ENCODE assay signal across 8 mouse cellular contexts in genomic region chr4:132922061-132922530, GRCm38 (mm10). TPM values are rescaled to one million over a fixed set of nuclear protein-coding genes. Genes with fewer than 3 reads are reported as not detected.
DNase-seq lines count a peak whose midpoint lies in the region; ATAC-seq and TF ChIP-seq lines count a peak whose summit lies in the region.

No protein-coding gene starts in this region.

- peak overlapping the region; percentile 87 for H3K4me3 ChIP-seq in kidney, adult 2 months (ENCODE audit: insufficient read depth, low read depth, low read length)
- peak overlapping the region; percentile 93 to 94 for H3K4me3 ChIP-seq in ES-E14 (ENCODE audit: insufficient read depth in 1 of 2, low read depth in 1 of 2, low read length in 2 of 2, poor library complexity in 1 of 2, severe bottlenecking in 1 of 2)
- H3K4me3 ChIP-seq in embryonic facial prominence, embryonic 13.5 days: peak overlapping the region; percentile 96
- peak overlapping the region; percentile 97 for H3K4me3 ChIP-seq in hindbrain, embryonic 12.5 days
- H3K4me3 ChIP-seq in lung, embryonic 15.5 days: peak overlapping the region; percentile 93
- H3K4me3 ChIP-seq in small intestine, adult 2 months (ENCODE audit: low read depth, low read length): peak overlapping the region; percentile 93

- 0% methylated on average over 37 of the region's 50 CpGs for WGBS in kidney, adult 2 months
- 0% methylated on average over 50 of the region's 50 CpGs for WGBS in embryonic facial prominence, embryonic 13.5 days
- WGBS in hindbrain, embryonic 12.5 days: under 1% methylated on average over 45 of the region's 50 CpGs
- WGBS in lung, embryonic 15.5 days: 1% methylated on average over 49 of the region's 50 CpGs
- under 1% methylated on average over 50 of the region's 50 CpGs for WGBS in small intestine, adult 2 months

- peaks cover 8% of the 10 kb centered on the region; the same call in 1 of the 2 replicates for H3K4me1 ChIP-seq in kidney, adult 2 months (ENCODE audit: control insufficient read depth, insufficient read depth, low read length)
- peaks cover 0 to 8% of the 10 kb centered on the region in 2 experiments; a peak in 1 of 4 replicates for H3K4me1 ChIP-seq in ES-E14 (ENCODE audit: control insufficient read depth in 2 of 2, insufficient read depth in 2 of 2, low read length in 2 of 2, poor library complexity in 1 of 2)
- H3K4me1 ChIP-seq in embryonic facial prominence, embryonic 13.5 days: peaks cover 10% of the 10 kb centered on the region
- peaks cover 7% of the 10 kb centered on the region for H3K4me1 ChIP-seq in hindbrain, embryonic 12.5 days
- H3K4me1 ChIP-seq in lung, embryonic 15.5 days: peaks cover 13% of the 10 kb centered on the region; the same call in 1 of the 2 replicates
- peaks cover 2% of the 10 kb centered on the region; the same call in 1 of the 2 replicates for H3K4me1 ChIP-seq in small intestine, adult 2 months (ENCODE audit: control insufficient read depth, insufficient read depth, insufficient read length, low read length)

- no peaks in the 10 kb centered on the region for H3K9me3 ChIP-seq in ES-E14 (ENCODE audit: control insufficient read depth, insufficient read depth, low read depth, low read length)
- H3K9me3 ChIP-seq in embryonic facial prominence, embryonic 13.5 days: no peaks in the 10 kb centered on the region
- no peaks in the 10 kb centered on the region for H3K9me3 ChIP-seq in hindbrain, embryonic 12.5 days (replicated peaks)
- no peaks in the 10 kb centered on the region for H3K9me3 ChIP-seq in lung, embryonic 15.5 days

- in situ Hi-C loops in ES-E14 (cut with MboI; ENCODE audit: low sequenced_read_pairs in 2 of 2, unreplicated experiment in 2 of 2): no loop called here

- H3K4me2 ChIP-seq in embryonic facial prominence, embryonic 13.5 days: peak overlapping the region; percentile 75
- peak overlapping the region; percentile 57 for H3K4me2 ChIP-seq in hindbrain, embryonic 12.5 days (replicated peaks)
- peak overlapping the region; percentile 83 for H3K4me2 ChIP-seq in lung, embryonic 15.5 days

- no peaks in the 10 kb centered on the region for H3K27me3 ChIP-seq in kidney, adult 2 months (replicated peaks; ENCODE audit: control insufficient read depth, insufficient read depth, low read length)
- no peaks in the 10 kb centered on the region for H3K27me3 ChIP-seq in embryonic facial prominence, embryonic 13.5 days
- H3K27me3 ChIP-seq in hindbrain, embryonic 12.5 days: no peaks in the 10 kb centered on the region
- no peaks in the 10 kb centered on the region for H3K27me3 ChIP-seq in lung, embryonic 15.5 days
- no peaks in the 10 kb centered on the region for H3K27me3 ChIP-seq in small intestine, adult 2 months (ENCODE audit: control insufficient read depth, insufficient read depth, low read length)

- peak; percentile 43 for ATAC-seq in embryonic facial prominence, embryonic 13.5 days (ENCODE audit: insufficient number of reproducible peaks, insufficient read depth, low FRiP score, low TSS enrichment, low read depth)
- no peak; the same call in 1 of the 2 replicates for ATAC-seq in hindbrain, embryonic 12.5 days (ENCODE audit: low FRiP score)
- peak; percentile 41 for ATAC-seq in lung, embryonic 15.5 days (ENCODE audit: borderline replicate concordance, extremely low read depth, low FRiP score, low TSS enrichment)

- no peaks in the 10 kb centered on the region for H3K36me3 ChIP-seq in kidney, adult 2 months (ENCODE audit: control insufficient read depth, insufficient read depth, low read length)
- no peaks in the 10 kb centered on the region for H3K36me3 ChIP-seq in ES-E14 (ENCODE audit: control insufficient read depth, insufficient read depth, low read length, poor library complexity, severe bottlenecking)
- peaks cover 22% of the 10 kb centered on the region for H3K36me3 ChIP-seq in embryonic facial prominence, embryonic 13.5 days
- H3K36me3 ChIP-seq in hindbrain, embryonic 12.5 days: peaks cover 19% of the 10 kb centered on the region
- H3K36me3 ChIP-seq in lung, embryonic 15.5 days: 0 out of 2 replicates have a peak, but pooled peaks cover 15% of the 10 kb centered on the region
- peaks cover 3% of the 10 kb centered on the region; the same call in 1 of the 2 replicates for H3K36me3 ChIP-seq in small intestine, adult 2 months (ENCODE audit: control insufficient read depth, insufficient read depth, low read length)

- TF ChIP-seq CTCF in kidney, adult 2 months (conservative IDR thresholded peaks at IDR 0.05; ENCODE audit: insufficient read depth, insufficient read length, low read depth, low read length): no peak
- no peak for TF ChIP-seq CTCF in small intestine, adult 2 months (IDR thresholded peaks at IDR 0.05; ENCODE audit: extremely low read depth, insufficient read length, insufficient replicate concordance, low read depth, low read length)

- DNase-seq in kidney, adult 2 months: peak; percentile 61
- DNase-seq in kidney, adult 9 months: no peak
- no peak for DNase-seq in ES-E14 (ENCODE audit: low read depth, low spot score)
- DNase-seq in B cell, adult 2 months: no peak

- H3K9ac ChIP-seq in ES-E14 (ENCODE audit: insufficient read depth, low read depth, low read length, poor library complexity, severe bottlenecking): peak overlapping the region; percentile 91
- H3K9ac ChIP-seq in embryonic facial prominence, embryonic 13.5 days: peak overlapping the region; percentile 92
- H3K9ac ChIP-seq in hindbrain, embryonic 12.5 days: peak overlapping the region; percentile 91
- peak overlapping the region; percentile 88 for H3K9ac ChIP-seq in lung, embryonic 15.5 days

- peak; percentile 42 for TF ChIP-seq POLR2A in kidney, adult 2 months (IDR thresholded peaks at IDR 0.05; ENCODE audit: low read depth, low read length)
- no peak for TF ChIP-seq POLR2A in small intestine, adult 2 months (IDR thresholded peaks at IDR 0.05; ENCODE audit: low read depth, low read length)

- peak overlapping the region; percentile 95 for H3K27ac ChIP-seq in kidney, adult 2 months (ENCODE audit: insufficient read depth, low read depth, low read length)
- H3K27ac ChIP-seq in ES-E14 (ENCODE audit: insufficient read depth, low read depth, low read length, poor library complexity, severe bottlenecking): peak overlapping the region; percentile 54
- H3K27ac ChIP-seq in embryonic facial prominence, embryonic 13.5 days: peak overlapping the region; percentile 68; the same call in 1 of the 2 replicates
- H3K27ac ChIP-seq in hindbrain, embryonic 12.5 days: peak overlapping the region; percentile 91
- H3K27ac ChIP-seq in lung, embryonic 15.5 days: peak overlapping the region; percentile 79
- peak overlapping the region; percentile 96 for H3K27ac ChIP-seq in small intestine, adult 2 months (ENCODE audit: insufficient read depth, low read depth, low read length)

TF ChIP-seq in ES-E14, 5 proteins besides CTCF, POLR2A, EP300 and RAD21:
- no peak for TF ChIP-seq MAFK (IDR thresholded peaks at IDR 0.05; ENCODE audit: insufficient read depth, low read depth, low read length)
- TF ChIP-seq ZNF384 (IDR thresholded peaks at IDR 0.05; ENCODE audit: low read depth, low read length): no peak
- no peak for TF ChIP-seq CHD2 (IDR thresholded peaks at IDR 0.05; ENCODE audit: low read depth, low read length)
- TF ChIP-seq HCFC1 (IDR thresholded peaks at IDR 0.05; ENCODE audit: borderline replicate concordance, insufficient read depth, low read length): no peak; the same call in 1 of the 2 replicates
- TF ChIP-seq ZC3H11A (IDR thresholded peaks at IDR 0.05; ENCODE audit: borderline replicate concordance, low read depth, low read length): no peak
TF ChIP-seq in ES-E14: peak in this region for 0.

RNA-seq across cellular contexts. Expression of gene Fam76a, which starts 0.3 kb away (rescaled TPM):
- polyA plus RNA-seq in kidney, adult 2 months (2012; rRNA removed): 15.9 and 16.6 TPM in 2 replicates
- total RNA-seq in ES-E14 (2012; rRNA removed): 12.5 and 14.9 TPM in 2 replicates
- 44.7 and 47.7 TPM in 2 replicates for polyA plus RNA-seq in embryonic facial prominence, embryonic 13.5 days (2015; fragmentation: Nextera tagmentation; extraction: Ambion mirVana)
- 29.6 and 33.8 TPM in 2 replicates for polyA plus RNA-seq in hindbrain, embryonic 12.5 days (2016; fragmentation: Nextera tagmentation; extraction: Ambion mirVana)
- 43.0 and 45.8 TPM in 2 replicates for polyA plus RNA-seq in lung, embryonic 15.5 days (2015; fragmentation: Nextera tagmentation; extraction: Ambion mirVana)
- polyA plus RNA-seq in small intestine, adult 2 months (2012; rRNA removed): 3.4 and 10.7 TPM in 2 replicates

RNA-seq across cellular contexts. Expression of gene Stx12, which starts 37.8 kb away (rescaled TPM):
- polyA plus RNA-seq in kidney, adult 2 months (2012; rRNA removed): 15.2 and 21.0 TPM in 2 replicates
- total RNA-seq in ES-E14 (2012; rRNA removed): 22.7 and 27.6 TPM in 2 replicates
- 60.3 and 65.5 TPM in 2 replicates for polyA plus RNA-seq in embryonic facial prominence, embryonic 13.5 days (2015; fragmentation: Nextera tagmentation; extraction: Ambion mirVana)
- 100 and 104 TPM in 2 replicates for polyA plus RNA-seq in hindbrain, embryonic 12.5 days (2016; fragmentation: Nextera tagmentation; extraction: Ambion mirVana)
- polyA plus RNA-seq in lung, embryonic 15.5 days (2015; fragmentation: Nextera tagmentation; extraction: Ambion mirVana): 62.2 and 64.0 TPM in 2 replicates
- polyA plus RNA-seq in small intestine, adult 2 months (2012; rRNA removed): 8.6 and 18.9 TPM in 2 replicates

RNA-seq across cellular contexts. Expression of gene Fgr, which starts 51.8 kb away (rescaled TPM):
- 1.8 and 2.5 TPM in 2 replicates for polyA plus RNA-seq in kidney, adult 2 months (2012; rRNA removed)
- total RNA-seq in ES-E14 (2012; rRNA removed): 1.3 and 1.8 TPM in 2 replicates
- polyA plus RNA-seq in embryonic facial prominence, embryonic 13.5 days (2015; fragmentation: Nextera tagmentation; extraction: Ambion mirVana): 0.10 and 0.28 TPM in 2 replicates
- 0.08 TPM in 1 of 2 replicates, not detected in the other for polyA plus RNA-seq in hindbrain, embryonic 12.5 days (2016; fragmentation: Nextera tagmentation; extraction: Ambion mirVana)
- 0.69 and 0.74 TPM in 2 replicates for polyA plus RNA-seq in lung, embryonic 15.5 days (2015; fragmentation: Nextera tagmentation; extraction: Ambion mirVana)
- 3.5 and 3.8 TPM in 2 replicates for polyA plus RNA-seq in small intestine, adult 2 months (2012; rRNA removed)
